Mouse (Mus musculus) embryo, embryonic 11 days (tissue): ENCODE results near the gene Ggnbp2.
"Not testable (repeated sequence)": the region's sequence is repeated elsewhere in the genome, so short reads cannot be mapped to it uniquely, and the experiment has no call there.

ENCODE experiments used
- DNase-seq: peaks from one replicate; pipeline ENCODE4 v3.0.0-alpha.2; 2015

Ggnbp2 gene

DNA sequence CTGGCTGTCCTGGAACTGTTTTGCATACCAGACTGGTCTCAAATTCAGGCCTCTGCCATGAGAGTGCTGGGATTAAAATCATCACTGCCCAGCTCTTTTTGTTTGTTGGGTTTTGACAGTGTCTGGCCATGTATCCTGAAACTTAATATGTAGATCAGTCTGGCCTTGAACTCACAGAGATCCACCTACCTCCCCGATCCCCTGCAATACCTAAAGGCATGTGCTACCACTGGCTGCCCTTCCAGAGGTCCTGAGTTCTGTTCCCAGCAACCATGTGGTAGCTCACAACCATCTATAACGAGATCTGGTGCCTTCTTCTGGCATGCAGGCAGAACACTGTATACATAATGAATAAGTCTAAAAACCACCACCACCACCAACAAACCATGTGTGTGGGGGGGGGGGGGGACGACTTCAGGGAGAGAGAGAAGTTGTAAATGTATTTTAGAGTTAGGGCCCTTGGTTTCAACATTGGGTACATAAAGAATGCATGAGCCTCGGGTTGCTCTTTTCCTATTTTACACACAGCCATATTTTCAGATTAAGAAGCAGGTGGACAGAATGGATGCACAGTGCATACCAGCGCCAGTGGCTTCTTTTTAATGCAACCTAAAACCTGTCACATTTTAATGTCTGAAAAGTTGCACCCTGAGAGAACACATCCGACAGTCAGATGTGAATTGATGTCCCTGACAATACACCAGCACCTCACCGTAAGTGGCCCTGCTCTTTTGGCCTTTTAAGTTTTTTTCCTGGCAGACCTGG is 8.6 kb upstream of the Ggnbp2 start:
- DNase-seq = no peak

DNA sequence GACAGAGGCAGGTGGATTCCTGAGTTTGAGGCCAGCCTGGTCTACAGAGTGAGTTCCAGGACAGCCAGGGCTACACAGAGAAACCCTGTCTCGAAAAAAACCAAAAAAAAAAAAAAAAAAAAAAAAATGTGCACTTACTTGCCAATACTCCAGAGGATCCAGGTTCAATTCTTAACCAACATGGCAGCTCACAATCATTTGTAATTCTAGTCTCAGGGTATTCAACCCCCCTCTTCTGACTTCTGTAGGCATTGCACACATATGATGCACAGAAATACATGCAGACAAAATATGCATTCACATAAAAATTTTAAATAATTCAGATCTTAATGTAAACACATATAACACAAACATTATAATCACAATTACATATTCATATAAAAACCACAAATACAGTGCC is 5.4 kb upstream of the Ggnbp2 start:
- not testable (repeated sequence) for DNase-seq

DNA sequence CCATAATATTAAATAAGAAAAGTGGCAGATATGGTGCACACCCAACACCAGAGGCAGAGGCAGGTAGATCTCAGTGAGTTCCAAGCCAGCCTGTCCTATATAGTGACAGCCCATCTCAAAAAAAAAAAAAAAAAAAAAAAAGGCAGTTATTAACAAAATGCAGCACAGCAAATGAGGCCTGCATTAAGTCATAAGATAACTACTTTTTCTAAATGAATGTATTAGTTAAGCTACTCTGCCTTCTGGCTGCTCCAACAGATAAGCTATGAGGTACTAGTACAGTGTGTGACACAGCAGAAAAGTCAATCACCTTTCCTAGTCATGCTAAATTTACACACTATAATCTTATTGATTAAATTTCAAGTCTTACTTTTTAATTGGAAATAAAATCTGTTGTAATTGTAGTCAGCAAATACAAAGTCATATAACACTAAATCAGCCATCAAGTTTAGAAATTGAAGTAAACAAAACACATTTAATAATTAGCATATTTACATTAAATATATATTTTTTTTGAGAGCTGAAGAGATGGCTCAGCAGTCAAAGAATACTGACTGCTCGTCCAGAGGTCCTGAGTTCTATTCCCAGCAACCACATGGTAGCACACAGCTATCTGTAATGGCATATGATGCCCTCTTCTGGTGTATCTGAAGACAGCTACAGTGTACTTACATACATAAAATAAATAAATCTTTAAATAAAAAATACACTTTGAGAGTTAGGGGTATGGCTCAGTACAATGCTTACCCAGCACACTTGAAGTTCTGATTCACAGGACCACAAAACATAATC is 2.6 kb upstream of the Ggnbp2 start:
- DNase-seq = no peak

DNA sequence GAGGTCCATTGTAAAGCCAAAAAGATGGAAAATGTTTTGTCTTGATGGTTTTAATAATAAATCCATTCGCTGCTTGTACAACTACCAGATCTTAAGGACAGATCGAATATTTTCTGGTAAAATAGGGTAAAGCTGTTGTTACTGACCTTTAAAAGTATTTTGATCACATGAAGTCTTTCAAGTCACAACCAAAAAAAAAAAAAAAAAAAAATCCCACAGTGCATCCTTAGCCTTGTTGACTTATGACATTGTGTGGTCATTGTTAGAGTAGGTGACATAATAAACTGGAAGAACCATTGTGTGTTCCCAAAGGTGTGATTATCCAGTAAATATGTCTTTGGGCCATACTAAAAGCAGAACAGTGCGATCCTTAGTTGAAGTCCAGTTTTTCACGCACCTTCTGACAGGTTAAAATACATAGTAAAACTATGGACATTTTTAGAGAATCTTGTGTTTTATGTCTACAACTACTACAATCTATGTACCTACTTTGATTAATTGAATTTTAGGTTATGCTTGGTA is 992 bp upstream of the Ggnbp2 start:
- no peak for DNase-seq

DNA sequence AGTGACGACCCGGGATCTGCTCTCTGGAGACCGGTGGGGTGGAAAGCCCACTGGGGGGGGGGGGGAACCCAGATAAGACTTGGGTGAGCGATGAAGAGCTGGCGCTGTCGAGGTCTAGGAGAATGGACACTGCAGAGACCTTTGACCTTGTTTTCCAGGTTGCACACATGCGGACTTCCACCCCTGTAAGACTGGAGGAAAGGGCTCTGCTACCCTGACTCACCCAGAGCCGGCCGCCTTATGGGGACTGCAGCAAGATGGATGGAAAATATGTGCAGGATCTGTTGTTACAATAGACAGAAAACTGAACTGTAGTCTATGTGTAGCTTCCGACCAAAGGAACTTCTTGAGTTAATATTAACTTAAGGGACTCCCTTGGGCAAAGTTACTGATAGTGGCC is 429 bp upstream of the Ggnbp2 start:
- peak; percentile 70 for DNase-seq

DNA sequence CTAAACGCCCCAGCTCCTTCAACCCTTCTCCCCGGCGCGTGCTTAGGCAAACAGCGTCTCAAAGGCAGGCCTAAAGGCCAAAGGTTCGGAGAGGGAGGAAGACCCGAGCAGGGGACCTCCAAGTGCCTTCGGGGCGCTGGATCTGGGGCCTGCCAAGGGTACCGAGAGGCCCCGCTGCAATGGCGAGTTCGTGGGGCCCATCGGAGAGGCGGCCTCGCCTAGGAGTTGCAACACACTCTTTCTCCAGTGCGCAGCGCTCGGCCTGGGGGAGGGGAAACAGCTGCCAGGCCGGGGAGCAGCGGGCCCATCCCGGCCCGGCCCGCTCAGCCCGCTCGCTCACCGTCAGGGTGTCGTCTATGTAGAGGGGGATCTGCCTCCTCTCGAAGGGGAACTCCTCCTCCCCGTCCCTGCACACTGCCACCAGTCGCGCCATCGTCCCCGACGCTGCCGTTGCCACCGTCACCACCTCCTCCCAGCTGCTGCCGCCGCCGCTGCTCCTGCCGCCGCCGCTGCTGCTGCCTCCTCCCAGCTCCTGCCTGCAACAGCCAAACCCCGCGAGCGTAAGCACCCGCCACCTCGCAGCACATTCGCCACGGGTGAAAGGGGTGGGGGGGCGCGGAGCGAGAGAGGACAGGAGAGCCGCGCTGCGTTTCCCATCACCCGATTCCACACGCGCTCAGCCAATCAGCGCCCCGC is 932 bp downstream of the Ggnbp2 start:
- DNase-seq = peak; percentile 97

DNA sequence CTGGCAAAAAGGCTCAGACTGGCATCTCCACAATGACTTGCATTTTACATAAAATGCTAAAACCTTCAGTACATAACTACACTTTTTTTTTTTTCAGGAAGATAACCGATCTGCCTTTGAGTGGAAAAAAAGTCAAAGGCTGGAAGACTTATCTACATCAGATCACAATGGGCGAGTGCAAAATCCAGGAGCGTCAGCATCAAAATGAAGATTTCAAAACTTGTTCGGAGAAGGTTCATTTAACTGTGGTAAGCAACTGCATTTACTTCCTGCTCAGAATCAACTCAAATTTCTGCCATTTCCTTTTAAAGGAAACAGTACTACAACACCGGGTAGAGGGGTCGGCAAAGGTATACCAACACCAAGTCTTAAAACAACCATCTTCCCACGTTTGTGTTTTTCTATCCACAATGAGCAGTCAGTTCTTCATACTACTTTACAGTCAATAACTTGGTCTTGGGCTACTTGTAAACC is 1.8 kb downstream of the Ggnbp2 start:
- DNase-seq = no peak

DNA sequence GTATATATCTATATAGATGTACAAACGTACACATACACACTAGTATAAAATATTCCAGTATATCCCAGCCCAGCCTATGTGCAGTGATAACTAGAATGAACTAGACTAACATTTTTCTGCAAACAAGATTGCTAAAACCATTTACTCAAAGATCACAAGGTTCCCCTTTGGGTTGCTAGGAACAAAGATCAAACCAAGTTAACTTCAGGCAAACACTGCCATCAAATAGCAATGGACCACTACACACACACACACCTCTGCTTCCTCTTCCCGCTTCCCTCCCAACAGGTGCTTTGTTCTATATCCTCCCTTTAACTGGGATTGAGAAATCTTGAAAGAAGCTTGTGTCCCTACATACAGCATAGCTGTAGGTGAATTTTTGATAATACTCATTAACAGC is 3.0 kb downstream of the Ggnbp2 start:
- no peak for DNase-seq

DNA sequence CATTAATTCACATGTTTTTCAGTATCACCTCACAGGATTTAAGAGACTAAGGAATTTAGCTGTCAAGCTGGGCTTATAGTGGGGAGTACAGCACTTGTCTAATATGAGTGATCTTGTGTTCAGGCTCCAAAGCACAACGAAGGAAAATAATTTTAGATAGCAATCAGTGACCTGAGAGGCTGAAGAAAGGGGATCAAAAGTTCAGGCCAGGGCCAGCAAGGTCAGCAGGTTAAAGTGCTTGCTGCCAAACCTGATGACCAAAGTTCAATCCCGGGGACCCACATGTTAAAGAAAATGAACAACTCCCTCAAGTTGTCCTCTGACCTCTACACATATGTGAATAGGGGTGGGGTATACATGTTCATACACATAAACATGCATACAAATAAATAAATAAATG is 5.3 kb downstream of the Ggnbp2 start:
- no peak for DNase-seq

DNA sequence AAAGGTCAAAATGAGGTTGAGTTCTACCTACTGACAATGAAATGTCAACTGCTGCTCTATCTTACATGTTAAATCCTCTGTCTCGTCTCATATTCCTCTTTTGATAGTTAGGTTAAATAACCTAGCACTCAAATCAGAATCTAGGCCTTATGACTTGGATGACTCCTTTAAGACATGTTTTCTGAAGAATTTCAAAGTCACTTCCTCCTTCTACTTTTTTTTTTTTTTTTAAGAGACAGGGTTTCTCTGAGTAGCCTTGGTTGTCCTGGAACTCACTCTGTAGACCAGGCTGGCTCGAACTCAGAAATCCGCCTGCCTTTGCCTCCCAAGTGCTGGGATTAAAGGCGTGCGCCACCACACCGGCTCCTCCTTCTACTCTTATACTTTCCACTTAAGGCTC is 15.3 kb downstream of the Ggnbp2 start:
- DNase-seq = no peak

DNA sequence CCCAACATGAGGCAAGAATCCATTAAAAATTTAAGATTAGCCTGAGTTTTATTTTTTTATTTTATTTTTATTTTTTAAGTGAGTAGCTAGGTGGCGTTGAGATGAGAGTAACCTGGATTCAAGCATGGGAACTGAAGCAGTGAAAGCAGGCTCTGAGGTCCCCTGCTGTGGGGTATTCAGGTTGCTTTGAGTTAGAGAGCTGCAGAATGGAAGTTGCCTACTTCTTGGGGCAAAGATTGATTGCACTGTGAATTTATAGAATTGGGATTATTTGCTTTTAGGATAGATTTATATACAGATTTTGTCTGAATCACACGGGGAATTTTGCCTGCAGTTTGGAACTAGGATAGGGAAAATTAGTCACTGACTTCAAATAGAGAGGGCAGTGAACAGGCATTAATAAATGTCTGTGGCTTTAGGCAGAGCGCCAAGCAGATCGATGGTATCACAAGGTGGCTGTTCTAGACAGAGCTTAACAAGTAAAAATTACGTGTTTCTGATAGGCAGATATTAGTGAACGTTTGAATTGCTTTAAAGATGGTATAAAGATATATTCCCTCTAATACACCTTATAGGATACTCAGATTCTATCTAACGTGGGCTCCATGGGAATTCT is 23.0 kb downstream of the Ggnbp2 start:
- no peak for DNase-seq

DNA sequence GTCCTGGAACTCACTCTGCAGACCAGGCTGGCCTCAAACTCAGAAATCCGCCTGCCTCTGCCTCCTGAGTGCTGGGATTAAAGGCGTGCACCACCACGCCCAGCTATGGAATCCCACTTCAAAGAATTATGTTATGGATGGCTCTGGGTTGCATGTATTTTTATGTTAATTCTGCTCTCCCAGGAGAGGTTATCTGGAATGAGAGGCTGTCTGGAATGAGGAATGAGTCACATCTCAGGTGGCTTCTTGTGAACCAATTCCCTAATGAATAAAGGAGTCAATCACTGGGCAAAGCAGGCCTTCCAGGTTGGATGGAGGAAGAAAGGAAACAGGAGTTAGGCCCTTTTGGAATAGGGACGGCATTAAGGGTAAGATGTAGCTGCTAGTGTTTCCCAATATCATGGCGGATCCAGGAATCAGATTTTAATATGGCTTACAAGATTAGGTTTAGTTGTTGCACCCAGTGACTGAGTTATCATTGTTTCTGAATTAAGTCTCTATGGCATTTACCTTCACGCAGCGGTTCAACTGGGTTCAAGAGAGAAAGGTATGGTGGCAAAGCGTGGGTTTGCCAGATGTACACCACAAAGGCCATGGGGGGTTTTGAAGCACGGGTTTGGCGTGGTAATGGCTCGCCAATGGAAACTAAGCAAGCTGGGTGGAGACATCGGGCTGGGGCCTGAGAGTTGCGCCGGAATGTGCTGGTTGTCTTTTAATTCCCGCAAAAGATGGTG is 23.7 kb downstream of the Ggnbp2 start:
- DNase-seq = no peak

DNA sequence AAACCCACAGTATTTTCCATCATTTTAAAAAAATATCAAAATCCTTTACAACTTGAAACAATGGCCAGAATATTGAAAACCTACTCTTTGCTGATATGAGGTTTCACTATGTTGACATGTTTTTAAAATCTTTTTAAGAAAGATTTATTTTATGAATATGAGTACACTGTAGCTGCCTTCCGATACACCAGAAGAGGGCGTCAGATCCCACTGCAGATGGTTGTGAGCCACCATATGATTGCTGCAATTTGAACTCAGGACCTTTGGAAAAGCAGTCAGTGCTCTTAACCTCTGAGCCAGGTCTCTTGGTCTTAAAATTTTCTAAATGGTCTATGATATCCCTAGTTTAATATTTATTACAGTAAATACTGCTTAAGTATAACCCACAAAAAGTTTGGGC is 31.3 kb downstream of the Ggnbp2 start:
- DNase-seq = no peak

DNA sequence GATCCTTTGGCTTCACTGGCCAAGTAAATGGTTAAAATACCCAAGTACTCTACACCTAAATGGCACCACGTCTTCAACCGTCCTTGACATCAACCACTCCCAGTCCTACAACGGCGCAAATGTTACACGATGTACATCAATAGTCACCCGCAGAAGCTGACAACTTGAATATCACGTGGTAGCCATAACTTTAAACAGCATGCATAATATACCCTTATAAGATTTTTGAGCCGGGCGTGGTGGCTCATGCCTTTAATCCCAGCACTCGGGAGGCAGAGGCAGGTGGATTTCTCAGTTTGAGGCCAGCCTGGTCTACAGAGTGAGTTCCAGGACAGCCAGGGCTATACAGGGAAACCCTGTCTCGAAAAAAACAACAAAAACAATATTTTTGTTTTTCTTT is 41.1 kb downstream of the Ggnbp2 start:
- not testable (repeated sequence) for DNase-seq

DNA sequence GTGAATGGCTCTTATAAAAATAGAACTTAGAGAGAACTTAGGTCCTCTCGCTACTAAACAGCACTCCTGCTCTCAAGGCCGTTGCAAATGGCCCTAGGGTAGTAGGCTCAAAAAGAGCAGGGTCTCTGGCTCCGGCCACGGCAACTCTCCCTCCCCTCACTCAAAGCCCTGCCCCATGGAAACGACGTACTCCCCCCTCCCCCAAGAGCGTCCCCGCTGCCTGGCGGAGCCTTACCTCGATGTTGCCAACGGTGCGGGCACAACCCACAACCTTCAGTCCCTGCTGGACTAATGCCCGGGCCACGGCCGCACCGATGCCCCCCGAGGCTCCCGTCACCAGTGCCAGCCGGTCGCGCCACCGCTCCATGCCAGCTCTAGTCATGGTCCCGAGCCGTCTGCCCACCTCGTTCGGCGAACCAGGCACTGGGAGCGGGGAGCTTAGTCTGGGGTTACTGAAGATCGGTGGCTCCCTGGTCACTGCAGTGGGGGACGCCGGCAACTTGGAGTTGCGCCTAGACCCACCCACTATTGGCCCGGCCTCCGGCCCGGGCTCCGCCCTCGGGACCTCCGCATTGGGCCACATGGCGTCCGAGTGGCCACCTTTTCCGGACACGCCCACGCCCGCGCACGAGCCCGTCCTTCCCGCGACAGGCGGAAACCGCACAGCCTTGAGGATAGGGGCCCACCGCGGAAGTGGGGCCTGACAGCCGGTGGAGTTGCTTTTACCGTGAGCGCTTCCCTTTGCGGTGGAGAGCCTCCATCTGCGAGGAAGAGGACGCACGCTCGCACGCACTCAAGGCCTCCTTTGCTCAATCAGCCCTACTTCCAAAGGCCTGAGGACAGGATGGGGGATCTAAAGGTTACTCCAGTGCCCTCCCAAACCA is 41.9 kb downstream of the Ggnbp2 start, which contains the start of gene Dhrs11:
Gene Dhrs11 (minus strand): TSS at position 479 of the 884 bp plus-strand sequence.
- peak; percentile 93 for DNase-seq

DNA sequence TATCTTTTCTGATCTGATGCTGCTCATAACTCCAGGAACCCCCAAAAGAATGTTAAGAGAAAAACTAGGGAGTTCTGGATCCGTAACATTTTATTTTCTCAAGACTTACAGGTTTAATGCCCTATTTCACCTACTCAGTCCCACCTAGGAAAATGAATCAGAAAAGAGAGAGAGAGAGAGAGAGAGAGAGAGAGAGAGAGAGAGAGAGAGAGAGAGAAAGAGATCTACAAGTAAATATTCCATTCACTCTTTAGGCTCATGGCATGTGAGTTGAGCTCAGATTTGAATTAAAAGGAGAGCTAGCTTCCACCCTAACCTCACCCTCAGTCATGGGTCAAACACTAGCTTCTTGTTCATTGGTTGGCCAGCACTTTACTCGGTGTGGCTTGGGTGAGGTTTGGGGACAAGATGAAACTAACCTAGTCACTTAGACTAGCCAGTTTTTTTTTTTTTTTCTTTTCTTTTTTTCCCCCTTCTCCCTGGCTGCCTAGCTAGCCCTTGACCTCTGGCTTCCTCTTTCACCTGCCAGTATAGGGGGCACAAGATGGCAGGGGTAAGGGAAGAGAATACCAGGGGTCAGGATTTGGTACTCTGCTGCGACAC is 42.6 kb downstream of the Ggnbp2 start:
- no peak for DNase-seq

DNA sequence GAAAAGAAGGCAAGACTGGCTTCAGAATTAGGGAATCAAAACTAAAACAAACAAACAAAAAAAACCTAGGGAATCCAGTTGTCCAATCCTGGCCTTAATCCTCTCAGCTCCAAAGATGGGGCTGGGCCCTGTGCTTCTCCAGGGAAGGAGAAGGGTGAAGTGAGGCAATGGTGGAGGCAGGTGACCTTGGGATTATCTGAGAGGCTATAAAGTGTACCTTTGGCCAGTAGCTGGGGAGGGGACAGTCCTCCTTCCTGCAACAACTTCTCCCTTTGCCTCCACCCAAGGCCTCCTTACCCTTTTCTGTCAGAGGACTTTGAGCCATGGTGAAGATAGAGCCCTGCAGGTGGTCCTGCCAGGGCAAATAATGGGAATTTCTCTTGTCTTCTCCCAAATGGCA is 43.1 kb downstream of the Ggnbp2 start:
- no peak for DNase-seq

DNA sequence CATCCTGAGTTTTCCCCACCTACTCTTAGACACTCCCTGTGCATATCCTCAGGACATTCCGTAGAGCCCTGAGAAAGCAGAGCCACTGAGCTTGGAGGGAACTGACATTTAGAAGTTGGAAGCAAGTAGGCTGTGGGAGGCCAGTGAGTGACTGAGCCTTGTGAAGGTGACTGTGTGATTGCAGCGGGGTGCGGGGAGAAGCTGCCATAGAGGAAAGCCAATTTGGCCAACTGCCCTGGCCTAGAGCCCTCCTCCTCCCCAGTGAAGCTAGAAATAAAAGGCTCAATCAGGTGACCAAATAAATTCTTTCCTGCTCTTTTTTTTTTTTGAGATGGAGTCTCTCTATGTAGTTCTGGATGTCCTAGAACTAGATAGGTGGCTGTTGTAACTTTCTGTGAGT is 44.4 kb downstream of the Ggnbp2 start:
- DNase-seq = no peak

DNA sequence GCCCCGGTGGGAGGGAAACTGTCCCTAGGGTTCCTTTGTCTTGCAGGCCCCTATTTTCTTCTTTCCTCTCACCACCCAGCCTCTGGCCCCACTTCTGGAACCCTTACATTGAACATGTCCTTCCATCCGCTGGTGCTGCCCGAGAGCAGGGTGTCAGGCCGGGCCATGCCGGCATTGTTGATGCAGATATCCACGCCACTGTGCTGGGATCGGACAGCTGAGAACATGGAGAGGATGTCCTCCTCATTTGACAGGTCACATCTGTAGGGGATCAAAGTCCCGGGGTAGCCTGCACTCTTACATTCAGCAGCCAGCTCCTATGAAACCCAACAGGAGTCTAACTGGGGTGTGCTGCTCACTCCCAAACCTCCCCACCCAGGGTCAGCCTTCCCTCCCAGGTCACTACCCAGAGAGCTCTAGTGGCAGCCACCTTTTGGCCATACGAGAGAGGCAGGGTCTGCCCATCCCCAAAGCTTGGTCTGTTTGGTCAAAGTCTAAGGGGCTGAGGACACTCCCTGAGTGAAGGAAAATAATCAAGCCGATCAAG is 45.3 kb downstream of the Ggnbp2 start:
- DNase-seq = no peak

DNA sequence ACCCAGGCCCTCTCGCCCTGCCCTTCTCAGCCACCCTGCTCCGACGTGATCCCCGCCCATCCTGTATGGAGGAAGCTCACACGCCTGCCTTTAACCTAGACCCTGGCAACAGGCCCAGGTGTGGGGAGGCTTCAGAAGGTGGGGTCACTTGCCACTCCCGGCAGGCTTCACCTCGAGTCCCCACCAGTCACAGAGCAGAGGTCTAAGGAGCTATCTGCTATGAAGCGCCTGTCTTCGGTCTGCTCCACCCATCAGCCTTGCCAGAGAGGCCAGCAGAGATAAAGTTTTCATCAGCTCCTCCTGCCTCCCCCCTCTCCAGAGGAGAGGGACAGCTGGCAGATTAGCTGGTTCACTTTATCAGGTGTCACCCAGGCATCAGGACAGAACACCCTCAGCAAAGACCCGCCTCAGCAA is 47.1 kb downstream of the Ggnbp2 start:
- DNase-seq = no peak
